Mouse (Mus musculus): ENCODE measurements around the gene Foxl2. TPM values are rescaled to one million over a fixed set of nuclear protein-coding genes. Genes with fewer than 3 reads are reported as not detected.
A peak's percentile ranks its signal among the peaks of the same experiment; 100 is the strongest.

Gene Foxl2
- 1 to 10 TPM; 1.6 to 2.4 TPM for total RNA-seq (2021)

GRCm38 (mm10) chr9:98955103-98955715 is at the start of gene Foxl2:
Foxl2 (plus strand) TSS chr9:98955288.
- peak; percentile 19 for DNase-seq
- intact Hi-C loops (cut with DNase I) = no loop called here

- intact Hi-C loops (cut with DNase I) = no loop called here
Observed at GRCm38 (mm10) chr9:98920629-98921523, 34.2 kb upstream of the Foxl2 start.

GRCm38 (mm10) chr9:98923119-98923518 is 32.0 kb upstream of the Foxl2 start:
- intact Hi-C loops (cut with DNase I) = no loop called here
- DNase-seq = no peak

More at GRCm38 (mm10) chr9:98920629-98921523, 34.2 kb upstream of the Foxl2 start:
- DNase-seq = no peak

GRCm38 (mm10) chr9:98924183-98924582 is 30.9 kb upstream of the Foxl2 start:
- intact Hi-C loops (cut with DNase I) = no loop called here
- DNase-seq = no peak

GRCm38 (mm10) chr9:98929496-98929895 is 25.6 kb upstream of the Foxl2 start:
- DNase-seq = no peak
- intact Hi-C loops (cut with DNase I) = no loop called here

- intact Hi-C loops (cut with DNase I) = no loop called here
- no peak for DNase-seq
Observed at GRCm38 (mm10) chr9:98932931-98933330, 22.2 kb upstream of the Foxl2 start.

GRCm38 (mm10) chr9:98935190-98935909 is 19.7 kb upstream of the Foxl2 start:
- intact Hi-C loops (cut with DNase I) = no loop called here
- no peak for DNase-seq

- intact Hi-C loops (cut with DNase I) = no loop called here
- DNase-seq = peak; percentile 21
Observed at GRCm38 (mm10) chr9:98939290-98939689, 15.8 kb upstream of the Foxl2 start.

GRCm38 (mm10) chr9:98952171-98953050 is 2.7 kb upstream of the Foxl2 start:
- intact Hi-C loops (cut with DNase I) = loop anchor here (5.0 kb wide), 1 partner anchor 305 kb away; no protein-coding TSS in a partner anchor
- DNase-seq = peak; percentile 15

GRCm38 (mm10) chr9:98953291-98953690 is 1.8 kb upstream of the Foxl2 start:
- no peak for DNase-seq
- intact Hi-C loops (cut with DNase I) = loop anchor here (5.0 kb wide), 1 partner anchor 306 kb away; no protein-coding TSS in a partner anchor

GRCm38 (mm10) chr9:98953830-98954229 is 1.3 kb upstream of the Foxl2 start:
- no peak for DNase-seq
- intact Hi-C loops (cut with DNase I) = loop anchor here (5.0 kb wide), 1 partner anchor 307 kb away; no protein-coding TSS in a partner anchor

GRCm38 (mm10) chr9:98954391-98955102 is 541 bp upstream of the Foxl2 start:
- intact Hi-C loops (cut with DNase I) = loop anchor here (5.0 kb wide), 1 partner anchor 307 kb away; no protein-coding TSS in a partner anchor
- no peak for DNase-seq

- no peak for DNase-seq
Observed at GRCm38 (mm10) chr9:98955716-98956224, 682 bp downstream of the Foxl2 start.

GRCm38 (mm10) chr9:98956591-98957381 is 1.7 kb downstream of the Foxl2 start:
- intact Hi-C loops (cut with DNase I) = no loop called here
- DNase-seq = peak; percentile 23

More at GRCm38 (mm10) chr9:98955716-98956224, 682 bp downstream of the Foxl2 start:
- intact Hi-C loops (cut with DNase I) = no loop called here

- intact Hi-C loops (cut with DNase I) = no loop called here
- no peak for DNase-seq
Observed at GRCm38 (mm10) chr9:98957751-98958351, 2.8 kb downstream of the Foxl2 start.

- intact Hi-C loops (cut with DNase I) = no loop called here
- no peak for DNase-seq
Observed at GRCm38 (mm10) chr9:98958628-98959027, 3.5 kb downstream of the Foxl2 start.

- DNase-seq = no peak
- intact Hi-C loops (cut with DNase I) = no loop called here
Observed at GRCm38 (mm10) chr9:98959851-98960250, 4.8 kb downstream of the Foxl2 start.

- intact Hi-C loops (cut with DNase I) = no loop called here
- DNase-seq = no peak
Observed at GRCm38 (mm10) chr9:98960348-98960747, 5.3 kb downstream of the Foxl2 start.
